Mouse (Mus musculus) layer of hippocampus, postnatal 36 days (tissue): Measurements from ENCODE around the gene Shank3. TPM values are rescaled to one million over a fixed set of nuclear protein-coding genes. Genes with fewer than 3 reads are reported as not detected.
A peak's percentile ranks its signal among the peaks of the same experiment; 100 is the strongest.

Experiments
- DNase-seq, 2 experiments: peaks; one replicate each; pipeline ENCODE4 v3.0.0; 2022
- total RNA-seq, 2 experiments: library from RNA; stranded (reverse); gene quantifications; 2 replicates each; pipeline ENCODE4 v1.2.3; 2021

Gene Shank3
- total RNA-seq, 2 experiments from 2014 or later = 244 to 255 TPM

DNA sequence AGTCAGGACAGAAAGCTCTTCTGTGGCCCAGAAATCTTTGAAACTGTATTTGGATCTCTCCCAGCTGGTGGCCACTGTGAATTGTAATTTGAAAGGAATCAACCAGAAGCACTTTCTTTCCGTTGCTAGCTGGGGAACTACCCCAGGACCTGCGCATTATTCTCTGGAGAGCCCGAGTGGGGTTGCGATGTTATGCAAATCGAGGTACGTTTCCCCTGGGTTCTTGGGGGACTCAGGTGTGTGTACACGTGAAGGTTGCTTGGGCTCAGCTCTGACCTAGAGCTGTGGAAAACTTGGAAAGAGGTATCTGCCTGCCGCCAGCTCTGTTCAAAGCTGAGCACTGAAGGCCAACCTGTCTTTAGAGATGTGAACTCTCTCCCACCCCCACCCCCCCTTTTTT, 21.6 kb upstream of the Shank3 start:
- DNase-seq = no peak

DNA sequence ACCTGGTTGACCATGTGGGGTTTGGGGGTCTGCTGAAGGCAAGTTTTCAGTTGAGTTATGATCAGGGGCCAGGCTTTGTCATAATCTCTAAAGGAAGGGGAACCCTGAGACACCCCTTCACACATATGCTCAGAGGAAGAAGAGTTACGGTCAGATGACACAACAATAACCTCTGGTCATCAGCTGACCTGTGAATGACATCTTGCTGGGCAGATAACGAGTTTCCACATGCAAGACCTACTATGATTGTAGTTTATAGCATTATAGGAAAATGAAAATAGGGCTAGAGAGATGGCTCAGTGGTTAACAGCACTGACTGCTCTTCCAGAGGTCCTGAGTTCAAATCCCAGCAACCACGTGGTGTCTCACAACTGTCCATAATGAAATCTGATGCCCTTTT, 20.8 kb upstream of the Shank3 start:
- no peak for DNase-seq

DNA sequence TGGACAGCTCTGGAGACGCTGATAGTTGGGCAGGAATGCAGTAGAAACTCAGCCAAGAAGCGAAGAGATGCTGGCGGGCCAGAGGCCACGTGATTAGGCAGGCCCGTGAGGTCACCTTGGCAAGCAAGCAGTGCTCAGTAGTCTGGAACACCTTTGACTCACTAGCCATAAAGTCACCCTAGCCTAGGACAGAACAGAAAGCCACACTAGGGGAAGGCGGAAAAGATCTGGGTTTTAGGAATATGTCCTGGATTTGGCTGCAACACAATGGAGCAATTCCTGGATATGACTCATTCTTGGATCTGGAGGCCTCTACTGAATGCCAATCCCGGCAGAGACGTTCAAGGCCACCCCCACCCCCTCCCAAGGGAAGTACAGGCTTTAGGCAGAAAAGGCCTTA, 18.8 kb upstream of the Shank3 start:
- DNase-seq = no peak

DNA sequence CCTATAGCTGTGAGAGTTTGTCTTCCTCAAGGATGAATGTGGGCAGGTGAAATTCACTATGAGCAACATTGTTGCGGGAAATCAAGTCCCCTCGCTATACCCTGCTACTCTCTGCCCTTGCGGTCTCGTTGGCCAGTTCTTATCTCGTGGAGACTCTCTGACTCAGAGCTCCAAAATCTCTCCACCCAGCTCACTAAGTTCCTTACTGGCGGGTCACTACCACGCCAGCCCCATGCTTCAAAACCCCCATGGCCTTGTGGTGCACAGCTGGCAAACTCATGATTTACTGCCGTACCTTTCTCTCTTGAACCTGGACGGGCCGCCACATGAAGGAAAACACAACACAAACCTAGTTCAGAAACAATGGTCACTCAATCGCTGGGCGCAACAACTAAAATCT, 11.2 kb upstream of the Shank3 start:
- no peak for DNase-seq

DNA sequence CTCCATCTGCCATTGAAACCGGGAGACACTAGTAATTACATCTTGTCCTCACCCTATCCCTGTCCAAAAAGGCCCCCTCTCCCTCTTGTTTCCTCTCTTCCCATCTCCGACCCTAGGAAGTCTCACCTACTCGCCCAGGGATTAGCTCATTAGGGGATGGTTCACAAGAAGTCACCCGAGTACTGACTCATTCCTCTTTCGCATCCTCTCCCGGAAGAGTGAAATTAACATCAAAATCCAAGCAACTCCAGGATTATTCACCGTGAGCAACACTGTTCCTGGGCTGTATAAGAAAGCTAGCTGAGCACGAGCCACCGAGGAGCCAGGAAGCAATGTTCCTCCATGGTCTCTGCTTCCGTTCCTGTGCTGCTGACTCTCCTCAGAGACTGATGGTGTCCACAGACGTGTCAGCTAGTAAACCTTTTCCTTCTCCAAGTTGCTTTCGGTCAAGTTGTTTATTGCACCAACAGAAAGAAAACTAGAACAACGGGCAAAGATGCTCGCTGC, 10.8 kb upstream of the Shank3 start:
- DNase-seq = no peak

DNA sequence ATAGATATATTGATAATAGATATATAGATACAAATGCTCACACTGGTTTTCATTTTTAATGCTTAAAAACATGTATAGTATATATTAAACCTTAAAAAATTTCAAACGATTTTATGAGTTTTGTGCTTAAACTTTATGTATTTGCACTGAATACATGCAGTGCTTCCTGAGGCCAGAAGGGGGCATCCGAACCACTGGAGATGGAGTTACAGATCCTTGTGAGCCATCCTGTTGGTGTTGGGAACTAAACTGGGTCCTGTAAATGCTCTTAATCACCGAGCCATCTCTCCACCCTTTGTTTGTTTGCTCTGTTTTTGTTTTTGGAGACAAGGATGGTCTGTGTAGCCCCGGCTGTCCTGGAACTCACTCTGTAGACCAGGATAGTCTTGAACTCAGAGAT, 4.5 kb upstream of the Shank3 start:
- no peak for DNase-seq

DNA sequence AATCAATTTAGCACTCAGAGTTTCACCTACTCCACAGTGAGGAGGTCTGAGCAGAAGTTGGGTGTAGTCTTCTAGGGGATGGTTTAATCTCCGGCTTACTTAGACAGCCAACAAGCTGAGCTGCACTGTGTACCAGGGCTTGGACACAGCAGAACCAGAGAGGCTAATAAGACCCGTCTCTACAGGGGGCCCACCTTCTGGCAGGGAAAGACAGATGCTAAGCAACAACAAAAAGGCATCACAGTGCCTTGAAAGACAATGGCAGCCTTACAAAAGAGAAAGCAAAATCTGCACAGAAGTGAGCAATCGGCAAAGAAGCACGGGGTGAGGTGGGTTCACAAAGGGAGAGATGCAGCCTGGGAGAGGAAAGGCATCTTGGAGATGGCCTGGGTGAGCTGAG, 3.3 kb upstream of the Shank3 start:
- DNase-seq = no peak

DNA sequence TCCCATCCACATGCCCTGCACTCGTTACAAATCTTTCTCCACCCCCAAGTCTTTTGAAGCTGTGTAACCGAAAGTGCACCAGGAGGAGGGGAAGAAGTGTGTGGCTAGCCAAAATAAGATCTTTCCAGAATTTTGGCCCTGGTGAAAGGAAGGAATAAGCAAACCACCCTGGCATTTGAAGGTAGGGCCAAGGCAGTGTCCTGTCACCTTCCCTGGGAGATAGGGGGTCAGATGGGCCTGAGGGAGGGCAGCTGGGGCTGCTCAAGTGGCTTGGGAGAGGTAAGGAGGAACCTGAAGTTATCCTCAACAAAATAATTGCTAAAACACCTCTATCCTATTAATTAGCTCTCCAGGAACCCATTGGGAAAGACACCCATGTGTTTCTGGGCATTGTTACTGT, 2.6 kb upstream of the Shank3 start:
- no peak for DNase-seq

DNA sequence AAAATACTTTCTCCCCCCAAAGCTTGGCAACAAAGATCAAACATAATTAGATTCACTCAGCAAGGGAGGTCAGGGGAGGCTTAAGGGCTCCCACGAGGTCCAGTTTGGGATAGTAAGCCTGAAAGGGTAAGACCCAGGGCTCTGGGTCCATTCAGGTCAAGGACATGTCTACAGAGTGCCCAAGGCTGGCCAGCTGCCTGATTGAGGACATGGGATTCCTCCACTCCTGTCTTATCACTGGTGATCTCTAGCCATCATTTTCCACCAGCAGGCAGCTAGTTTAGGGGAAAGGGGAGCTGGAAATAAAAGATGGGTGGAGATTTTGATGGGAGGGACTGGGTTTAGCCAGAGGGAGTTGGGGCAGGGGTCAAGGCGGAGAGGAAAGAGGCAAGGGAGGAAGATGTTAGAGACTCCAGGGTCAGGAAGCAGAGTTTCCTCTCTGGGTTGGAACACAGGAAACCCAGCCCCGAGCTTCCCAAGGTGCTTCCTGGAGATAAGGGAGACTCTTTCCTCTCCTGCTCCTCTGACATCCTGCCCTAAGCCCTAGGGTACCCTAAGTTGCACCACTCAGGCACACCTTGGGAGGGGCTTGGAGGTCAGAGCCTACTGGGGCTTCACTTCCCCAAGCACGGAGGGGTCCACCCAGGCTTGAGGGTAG, 1.9 kb upstream of the Shank3 start:
- no peak for DNase-seq

DNA sequence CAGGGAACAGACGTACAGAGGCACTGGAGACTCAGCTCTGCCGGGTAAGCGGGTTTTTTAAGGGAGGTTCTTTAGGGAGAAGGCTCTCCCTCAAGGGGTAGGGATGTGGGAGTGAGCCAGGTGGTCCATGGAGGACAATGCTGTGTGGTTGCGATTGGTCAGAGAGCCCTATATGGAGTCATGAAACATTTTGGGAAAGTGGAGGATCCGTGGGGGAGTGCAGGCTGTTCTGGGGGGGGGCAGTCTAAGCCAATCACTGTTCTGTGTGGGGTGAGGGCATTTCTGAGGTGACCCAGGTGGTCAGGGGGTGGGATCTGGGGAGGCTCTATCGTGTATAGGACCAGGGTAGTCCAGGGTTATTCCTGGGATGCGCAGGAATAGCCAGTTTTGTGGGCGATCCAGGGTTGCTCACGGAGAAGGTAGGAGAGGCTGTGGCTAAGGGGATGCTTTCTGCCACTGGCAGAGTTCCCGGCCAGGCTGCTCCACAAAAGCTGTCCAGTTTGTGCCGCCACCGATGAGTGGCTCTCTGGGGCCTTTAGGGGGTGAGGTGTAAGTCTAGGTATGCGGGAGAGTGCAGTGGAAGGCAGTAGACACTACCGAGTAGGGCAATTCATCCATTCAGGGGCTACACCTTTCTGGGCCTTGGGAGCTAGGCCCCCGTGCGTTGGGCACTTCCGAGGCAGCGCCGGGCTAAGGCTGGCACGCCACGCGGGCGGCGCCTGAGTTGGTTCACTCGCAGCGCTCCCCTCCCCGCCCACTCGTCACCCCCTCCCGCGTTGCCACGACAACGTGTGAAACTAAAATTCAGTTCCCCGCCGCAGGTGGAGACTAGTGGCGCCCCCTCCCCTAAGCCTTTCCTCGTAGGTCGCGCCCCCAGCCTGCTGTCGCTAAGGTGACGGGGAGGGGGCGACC, 1.1 kb upstream of the Shank3 start:
- peak; percentile 81 for DNase-seq

DNA sequence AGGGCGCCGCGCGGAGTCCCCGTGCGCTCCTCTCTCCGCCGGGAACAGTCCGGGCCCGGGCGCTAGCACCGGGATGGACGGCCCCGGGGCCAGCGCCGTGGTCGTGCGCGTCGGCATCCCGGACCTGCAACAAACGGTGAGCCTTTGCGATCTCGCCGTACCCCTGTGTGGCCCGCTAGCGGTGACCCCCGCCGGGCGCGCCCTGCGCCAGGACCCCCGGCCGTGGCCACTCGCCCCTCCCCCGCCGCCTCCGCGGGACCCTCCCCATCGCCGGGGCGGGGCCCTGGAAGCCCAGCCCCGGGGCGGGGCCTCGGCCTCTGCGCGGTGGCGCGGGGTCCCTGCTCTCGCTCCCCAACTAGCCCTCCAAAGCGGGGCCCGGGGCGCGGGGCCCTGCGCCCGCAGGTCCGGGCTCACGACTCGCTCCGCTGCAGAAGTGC, 379 bp downstream of the Shank3 start:
- peak; percentile 67 to 68 for DNase-seq

DNA sequence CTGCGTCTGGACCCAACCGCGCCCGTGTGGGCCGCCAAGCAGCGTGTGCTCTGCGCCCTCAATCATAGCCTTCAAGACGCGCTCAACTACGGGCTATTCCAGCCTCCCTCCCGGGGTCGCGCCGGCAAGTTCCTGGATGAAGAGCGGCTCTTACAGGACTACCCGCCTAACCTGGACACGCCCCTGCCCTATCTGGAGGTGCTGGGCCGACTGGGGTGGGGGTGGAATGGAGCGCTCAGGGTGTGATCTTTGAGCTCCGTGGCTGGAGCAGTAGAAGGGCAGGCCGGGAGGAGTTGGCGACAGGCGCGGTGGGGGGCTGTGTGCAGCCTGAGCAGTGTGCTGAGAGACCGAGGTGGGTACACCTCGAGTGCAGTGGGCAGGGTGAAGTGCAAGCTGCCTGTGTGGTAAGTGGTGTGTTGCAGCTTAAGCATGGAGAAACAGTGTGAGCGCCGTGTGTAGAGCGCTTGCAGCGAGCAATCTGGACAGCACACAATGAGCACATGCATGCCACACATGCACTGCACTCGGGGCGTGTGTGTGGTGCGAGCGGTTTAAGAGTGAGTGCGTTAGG, 883 bp downstream of the Shank3 start:
- no peak for DNase-seq

DNA sequence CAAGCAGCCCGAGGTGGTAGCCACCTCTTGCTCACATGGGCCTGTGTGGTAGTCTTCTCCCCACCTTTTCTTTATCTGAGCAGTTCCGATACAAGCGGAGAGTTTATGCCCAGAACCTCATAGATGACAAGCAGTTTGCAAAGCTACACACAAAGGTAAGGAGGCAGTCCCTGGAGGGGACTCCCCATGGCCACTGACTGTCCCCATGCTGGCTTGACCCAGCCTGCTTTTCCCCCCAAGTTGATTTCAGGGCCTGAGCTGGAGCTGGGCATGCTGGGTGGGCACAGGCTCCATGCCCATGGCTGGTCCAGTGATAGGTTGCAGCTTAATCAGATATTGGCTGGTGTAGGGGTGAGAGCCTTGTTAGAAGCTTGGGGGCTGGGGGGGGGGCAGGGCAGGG, 1.9 kb downstream of the Shank3 start:
- no peak for DNase-seq

DNA sequence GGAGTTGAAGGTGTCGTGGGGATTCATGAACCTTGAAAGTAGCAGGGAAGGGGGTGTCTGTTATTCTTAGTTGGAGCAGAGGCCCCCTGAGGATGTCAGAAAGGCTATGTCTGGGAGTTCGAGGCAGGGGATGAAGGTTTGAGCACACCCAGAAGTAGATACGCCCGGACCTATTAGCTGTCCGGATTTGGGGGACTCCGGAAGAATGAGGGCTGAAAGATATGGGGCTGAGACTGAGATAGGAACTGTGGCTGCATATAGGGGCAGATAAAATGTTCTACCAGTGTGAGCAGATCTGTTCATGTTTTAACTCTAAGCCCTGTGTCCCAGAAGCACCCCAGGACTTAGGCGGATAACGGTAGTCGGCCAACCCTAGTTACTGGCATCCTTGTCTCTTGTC, 5.4 kb downstream of the Shank3 start:
- no peak for DNase-seq

DNA sequence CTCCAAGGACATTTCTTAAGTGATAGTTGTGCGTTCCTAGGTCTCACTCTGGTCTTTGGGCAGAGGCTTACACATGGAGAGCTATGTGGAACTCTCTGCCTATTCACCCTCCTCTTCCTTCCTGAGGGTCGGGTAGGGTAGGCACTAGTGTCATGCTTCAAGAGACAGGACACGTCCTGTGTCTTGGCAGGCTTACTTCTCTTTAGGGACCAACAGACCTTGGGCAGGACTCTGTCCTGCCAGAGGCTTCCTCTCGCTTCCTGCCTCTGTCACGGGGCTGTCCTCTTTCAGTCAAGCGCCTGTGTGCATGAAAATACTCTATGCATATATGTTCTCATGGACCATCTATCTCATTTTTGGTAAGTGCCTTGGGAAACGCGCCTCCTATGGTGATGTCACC, 8.3 kb downstream of the Shank3 start:
- DNase-seq = no peak

DNA sequence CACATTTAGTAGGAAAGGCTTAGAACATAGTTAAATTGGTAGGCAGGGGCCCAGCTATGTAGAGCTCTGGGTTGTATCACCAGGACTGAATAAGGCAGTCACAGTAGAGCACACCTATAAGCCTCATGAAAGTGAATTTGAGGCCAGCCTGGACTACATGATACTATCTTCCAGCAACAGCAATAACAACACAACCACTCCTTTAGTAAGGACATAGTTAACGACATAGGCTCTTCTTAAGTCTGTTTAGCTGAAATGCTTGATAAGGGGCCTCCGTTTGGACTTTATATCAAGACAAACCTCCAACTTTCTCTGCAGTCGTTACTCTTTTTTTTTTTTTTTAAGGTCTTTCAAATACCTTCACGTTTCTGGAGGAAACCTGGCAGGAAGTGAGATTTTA, 13.3 kb downstream of the Shank3 start:
- no peak for DNase-seq

DNA sequence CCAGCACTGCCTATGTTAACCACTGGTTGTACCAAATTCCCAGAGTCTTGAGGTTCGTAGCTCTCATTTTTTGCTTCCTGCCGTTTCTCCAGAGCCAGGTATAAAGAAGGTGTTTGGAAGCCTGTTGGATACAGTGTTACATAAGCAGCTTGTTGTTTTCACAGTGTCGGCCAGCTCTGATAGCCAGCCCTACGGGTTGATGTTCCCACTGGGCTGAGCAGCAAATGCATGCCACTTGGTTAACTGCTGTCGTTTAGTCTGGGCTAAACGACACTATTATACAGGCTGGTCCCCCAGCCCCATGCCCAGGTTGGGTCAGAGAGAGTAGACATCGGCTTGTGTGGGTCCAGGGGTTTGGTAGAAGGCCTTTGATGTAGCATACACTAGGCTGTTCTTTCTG, 22.5 kb downstream of the Shank3 start:
- no peak for DNase-seq

DNA sequence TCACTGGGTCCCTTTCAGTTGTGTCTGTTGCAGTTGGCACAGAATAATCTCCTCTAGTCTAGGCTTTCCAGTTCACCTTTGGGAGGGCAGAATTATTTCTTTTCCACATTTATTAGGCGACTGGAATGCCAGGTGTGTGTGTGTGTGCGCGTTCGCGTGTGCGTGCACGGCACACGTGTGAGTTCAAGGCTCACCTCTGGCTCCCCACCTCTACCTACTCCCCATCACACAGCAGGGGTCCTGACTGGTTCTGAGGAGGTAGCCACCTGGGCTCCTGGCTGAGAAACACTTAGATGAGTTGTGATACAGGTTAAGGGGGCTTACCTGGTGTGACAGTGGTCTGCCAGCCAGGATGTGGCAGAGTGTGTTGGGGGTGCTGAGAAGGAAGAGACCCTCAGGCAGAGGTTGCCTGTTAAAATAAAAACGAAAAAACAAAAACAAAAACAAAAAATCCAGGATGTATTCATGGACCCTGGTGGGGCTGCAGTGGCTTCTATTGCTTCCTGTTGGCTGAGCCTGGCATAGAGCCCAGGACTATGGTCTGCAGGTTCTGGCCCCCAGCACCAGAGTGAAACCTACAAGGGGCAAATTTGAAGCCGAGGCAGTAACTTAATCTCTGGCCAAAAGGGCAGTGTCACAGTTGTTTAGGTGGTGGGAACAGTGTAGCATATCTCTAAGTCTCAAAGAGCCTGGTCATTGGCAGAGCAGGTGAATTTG, 23.3 kb downstream of the Shank3 start:
- no peak for DNase-seq

DNA sequence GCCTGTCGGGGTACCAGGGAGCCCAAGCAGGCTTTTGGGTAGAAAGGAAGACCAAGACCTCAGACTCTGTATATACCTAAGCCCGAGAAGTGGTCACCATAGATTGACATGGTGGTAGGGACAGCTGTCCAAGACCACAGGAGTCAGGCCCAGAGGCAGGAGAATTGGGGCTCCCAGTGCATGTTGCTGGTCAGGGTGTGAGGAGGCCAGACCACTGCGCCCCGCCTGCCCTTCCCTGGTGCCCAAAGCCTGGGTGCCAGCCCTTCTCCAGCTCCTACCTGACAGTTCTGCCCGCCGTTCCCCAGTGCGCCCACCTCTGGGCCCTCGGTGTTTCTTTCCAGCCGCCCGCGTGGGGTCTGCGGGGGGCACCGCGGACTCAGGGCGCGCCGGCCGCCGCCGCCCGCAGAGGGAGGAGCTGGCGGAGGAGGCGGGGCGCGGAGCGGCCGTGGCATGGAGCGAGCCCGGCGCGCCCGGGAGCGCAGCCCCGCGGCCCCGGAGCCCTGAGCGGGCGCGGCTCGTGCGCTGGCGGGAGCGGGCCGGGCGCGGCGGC, 23.9 kb downstream of the Shank3 start:
- no peak for DNase-seq

DNA sequence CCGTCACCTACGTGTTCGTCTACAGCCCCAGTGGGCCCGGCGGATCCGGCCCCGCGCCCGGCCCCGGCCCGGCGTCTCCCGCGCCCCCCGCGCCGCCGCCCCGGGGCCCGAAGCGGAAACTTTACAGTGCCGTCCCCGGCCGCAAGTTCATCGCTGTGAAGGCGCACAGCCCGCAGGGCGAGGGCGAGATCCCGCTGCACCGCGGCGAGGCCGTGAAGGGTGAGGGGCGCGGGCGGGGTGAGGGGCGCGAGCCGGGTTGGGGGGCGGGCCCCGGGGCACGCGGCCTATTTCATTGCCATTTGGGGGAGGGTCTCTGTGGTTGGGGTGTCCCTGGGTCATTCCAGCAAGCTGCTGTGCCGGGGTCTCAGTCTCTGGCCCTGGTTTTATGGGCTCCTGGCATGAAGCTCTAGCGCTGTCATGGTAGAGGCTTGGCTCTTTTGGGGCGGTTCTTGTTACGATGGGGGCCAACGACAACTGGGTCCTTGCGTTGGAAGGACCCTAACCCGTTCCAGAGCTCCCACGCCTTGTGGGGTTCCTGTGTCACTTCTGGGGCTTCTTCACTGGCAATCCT, 24.7 kb downstream of the Shank3 start:
- DNase-seq = no peak

DNA sequence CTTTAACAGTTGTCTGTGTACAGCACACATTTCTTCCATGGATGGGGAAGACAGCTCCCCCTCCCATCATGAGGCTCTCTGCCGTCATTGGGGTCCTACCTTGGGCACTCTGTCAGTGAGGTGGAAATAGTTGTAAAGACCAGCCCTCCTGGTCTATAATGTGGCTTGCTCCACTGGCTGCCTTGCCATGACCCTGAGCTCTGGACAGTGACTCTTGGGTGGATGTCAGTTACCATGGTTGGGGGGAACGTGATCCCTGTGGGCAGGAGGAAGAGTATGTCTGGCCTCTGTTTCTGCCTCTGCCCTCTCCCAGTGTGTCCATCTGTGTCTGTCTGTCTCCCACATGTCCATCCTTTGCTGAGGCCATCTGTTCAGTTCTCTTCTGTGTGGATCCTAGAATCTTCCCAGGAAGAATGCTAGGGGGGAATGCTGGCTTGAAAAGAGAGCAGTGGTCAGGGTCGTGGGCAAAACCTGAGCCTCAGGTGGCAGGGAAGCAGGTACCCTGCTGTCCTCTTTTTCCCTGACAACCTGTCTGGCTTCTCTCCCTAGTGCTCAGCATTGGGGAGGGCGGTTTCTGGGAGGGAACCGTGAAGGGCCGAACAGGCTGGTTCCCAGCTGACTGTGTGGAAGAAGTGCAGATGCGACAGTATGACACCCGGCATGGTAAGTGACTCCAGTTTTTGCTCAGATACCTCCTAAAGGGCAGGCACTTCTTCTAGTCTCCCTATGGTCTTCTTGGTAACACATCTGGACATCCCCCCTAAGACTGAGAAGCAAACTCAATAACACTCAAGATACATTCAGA, 25.4 kb downstream of the Shank3 start:
- no peak for DNase-seq
